Mouse (Mus musculus) lung, postnatal 36 days (tissue): ENCODE measurements at regions not wholly inside any gene's neighbourhood (a gene's known extent, or its start where the extent isn't known, plus 50 kb on each side); places are given as distances from the start of the nearest gene placed in this dataset.
A peak's percentile ranks its signal among the peaks of the same experiment; 100 is the strongest.

Source experiments
- DNase-seq: peaks from one replicate; pipeline ENCODE4 v3.0.0; 2022; ENCODE audit warnings: mixed read lengths

DNA sequence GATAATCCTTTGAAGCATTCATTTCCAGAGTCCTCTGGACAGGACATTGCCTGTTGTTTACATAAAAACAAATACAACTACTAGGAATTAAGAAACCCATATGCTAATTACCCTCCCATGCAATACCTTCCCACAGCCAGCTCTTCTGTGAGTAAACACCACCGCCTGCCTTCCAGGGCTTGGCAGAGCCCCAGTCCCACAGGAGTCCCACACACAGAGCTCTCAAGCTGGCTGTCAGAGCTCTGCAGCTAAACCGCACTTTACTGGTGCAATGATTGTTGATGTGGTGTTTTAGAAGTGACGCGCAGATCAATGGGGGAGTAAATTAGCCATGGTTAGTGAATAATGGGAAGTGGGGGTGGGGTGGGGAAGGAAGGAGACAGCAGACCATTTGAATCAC lies 159.6 kb upstream of the Cd180 start:
- peak; percentile 56 for DNase-seq

DNA sequence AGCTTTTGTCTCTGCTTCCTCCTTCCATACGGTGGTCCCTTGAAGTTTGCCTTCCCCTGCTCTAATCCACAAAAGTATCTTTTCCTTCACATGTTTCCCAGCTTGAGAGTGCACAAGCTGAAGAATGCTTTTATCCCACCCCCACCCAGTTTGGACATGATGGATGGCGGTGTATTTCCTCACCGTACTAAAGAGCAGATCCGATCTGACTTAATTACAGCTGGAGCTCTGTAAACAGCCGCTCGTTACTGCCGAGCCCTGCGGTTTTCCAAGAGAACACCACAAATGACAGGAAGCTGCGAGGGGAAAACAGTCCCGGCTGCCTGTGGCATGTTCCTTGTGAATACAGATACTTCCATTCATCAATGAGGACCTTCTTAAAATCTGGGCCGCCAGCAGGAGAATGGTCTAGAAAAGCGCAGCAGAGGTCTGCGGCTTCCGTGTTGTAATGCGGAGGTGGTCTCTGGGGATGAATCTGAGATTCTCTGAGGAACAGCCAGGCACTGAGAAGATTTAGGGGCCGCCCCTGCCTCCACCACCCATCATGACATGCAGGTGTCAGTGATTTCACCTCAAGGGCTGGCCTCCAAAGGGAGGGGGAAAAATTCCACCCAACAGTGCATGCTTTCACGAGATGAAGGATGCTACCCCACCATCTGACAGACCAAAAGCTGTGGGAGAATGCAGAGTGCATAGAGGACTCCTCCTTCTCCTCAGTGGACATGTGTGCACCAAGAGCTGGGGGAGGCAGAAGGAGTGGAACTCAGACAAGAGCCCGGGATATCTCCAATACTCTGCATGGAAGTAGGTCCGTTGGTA lies 155.7 kb upstream of the Cd180 start:
- DNase-seq, result peak; percentile 30

GRCm38 (mm10) chr13:102540436-102540835 lies 152.9 kb upstream of the Cd180 start:
- DNase-seq, result no peak

GRCm38 (mm10) chr13:102544359-102545165 lies 148.8 kb upstream of the Cd180 start:
- no peak for DNase-seq

GRCm38 (mm10) chr13:102545845-102546615 lies 147.3 kb upstream of the Cd180 start:
- no peak for DNase-seq

- no peak for DNase-seq
These were observed 145.1 kb upstream of the Cd180 start for GRCm38 (mm10) chr13:102548252-102548651.

- no peak for DNase-seq
These were observed 126.3 kb upstream of the Cd180 start for GRCm38 (mm10) chr13:102566846-102567572.

DNA sequence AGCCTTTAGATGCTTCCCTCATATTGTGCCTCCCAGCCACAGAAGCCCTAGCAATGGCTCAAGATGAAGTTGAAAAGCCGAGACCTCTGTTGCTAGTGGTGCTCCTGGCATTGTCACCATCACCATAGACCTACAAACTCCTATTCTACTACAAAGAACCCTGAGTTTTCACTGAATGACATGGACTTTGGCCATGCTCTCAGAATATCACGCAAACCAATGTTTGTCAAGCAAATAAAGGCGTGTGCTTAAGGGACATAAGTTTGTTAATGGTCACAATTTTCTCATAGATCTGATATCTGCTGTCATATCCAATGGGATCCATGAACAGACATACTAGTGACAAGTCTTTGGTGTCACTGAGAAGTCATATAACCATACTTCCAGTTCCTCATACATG lies 123.8 kb upstream of the Cd180 start:
- DNase-seq, result no peak

GRCm38 (mm10) chr13:102570286-102570685 lies 123.1 kb upstream of the Cd180 start:
- no peak for DNase-seq

- peak; percentile 38 for DNase-seq
These were observed 120.0 kb upstream of the Cd180 start for GRCm38 (mm10) chr13:102573286-102573921.

GRCm38 (mm10) chr13:102576871-102577662 lies 116.3 kb upstream of the Cd180 start:
- DNase-seq, result no peak

- DNase-seq, result no peak
These were observed 114.5 kb upstream of the Cd180 start for GRCm38 (mm10) chr13:102578811-102579210.

- no peak for DNase-seq
These were observed 113.7 kb upstream of the Cd180 start for GRCm38 (mm10) chr13:102579638-102580037.

- peak; percentile 23 for DNase-seq
These were observed 109.2 kb upstream of the Cd180 start for GRCm38 (mm10) chr13:102583984-102584645.

DNA sequence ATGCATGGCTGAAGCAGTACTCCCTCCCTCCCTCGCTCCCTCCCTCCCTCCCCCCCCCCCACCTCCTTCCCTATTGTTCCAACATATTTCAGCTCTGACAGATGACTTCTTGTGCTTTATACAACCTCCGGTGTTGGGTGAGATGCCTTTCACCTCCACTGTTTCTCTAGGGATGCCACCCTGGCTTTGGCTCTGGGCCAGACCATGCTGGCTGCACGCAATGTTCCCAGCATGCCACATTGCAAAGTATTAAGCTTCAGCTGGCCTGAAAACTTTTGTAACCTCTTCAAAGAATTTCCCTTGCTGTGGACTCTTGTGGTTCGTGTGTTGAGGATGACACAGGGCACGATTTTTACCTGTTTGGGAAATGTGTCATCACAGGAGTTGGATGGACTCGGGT lies 107.1 kb upstream of the Cd180 start:
- no peak for DNase-seq

- DNase-seq, result peak; percentile 30
These were observed 103.5 kb upstream of the Cd180 start for GRCm38 (mm10) chr13:102589680-102590435.

- no peak for DNase-seq
These were observed 101.4 kb upstream of the Cd180 start for GRCm38 (mm10) chr13:102591803-102592537.

DNA sequence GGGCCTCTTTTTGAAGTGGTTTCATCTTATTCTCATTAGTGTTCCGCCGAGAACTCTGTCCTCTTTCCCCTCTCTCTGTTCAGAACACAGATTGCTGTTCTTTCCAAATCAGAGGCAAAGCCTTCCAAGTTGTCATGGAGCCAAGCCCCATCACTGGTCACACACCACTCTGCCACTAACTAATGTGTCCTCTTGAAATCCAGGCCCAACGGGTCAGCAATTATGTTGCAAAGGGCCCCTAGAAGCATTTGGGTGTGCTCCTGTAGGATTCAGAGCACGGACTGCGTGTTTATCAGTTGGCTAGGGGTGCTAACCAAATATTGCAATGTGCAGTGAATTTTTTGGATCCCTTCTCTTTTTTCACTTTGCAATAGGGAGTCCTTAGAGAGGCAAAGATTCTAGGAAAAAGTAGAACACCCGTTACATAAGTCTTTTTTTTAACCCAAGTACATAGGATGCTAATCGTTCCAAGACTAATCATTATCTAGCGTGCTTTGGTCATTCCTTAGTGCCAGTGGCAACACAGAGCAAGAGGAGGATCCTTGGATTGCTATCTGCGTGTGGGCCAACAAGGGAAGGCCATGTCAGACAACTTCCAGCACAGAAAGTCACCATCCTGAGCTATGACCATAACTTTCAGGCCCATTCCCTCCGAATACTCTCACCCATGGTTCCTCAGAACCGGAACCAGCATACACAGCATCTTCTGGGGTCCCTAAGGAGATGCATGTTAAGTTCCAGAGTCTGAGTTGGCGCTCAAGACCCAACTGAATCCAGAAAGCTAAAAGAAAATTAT lies 99.8 kb upstream of the Cd180 start:
- DNase-seq, result peak; percentile 81
